Mouse (Mus musculus): ENCODE measurements around the gene Sptan1.

- TF ChIP-seq CTCF (IDR thresholded peaks at IDR 0.05; ENCODE audit: borderline replicate concordance, extremely low read depth, insufficient read depth, insufficient read length) (no peak), POLR2A (IDR thresholded peaks at IDR 0.05; ENCODE audit: borderline replicate concordance, extremely low read depth, insufficient read depth, insufficient read length, poor library complexity, severe bottlenecking) (no peak)
Observed at GRCm38 (mm10) chr2:29973525-29973924, 8.2 kb downstream of the Sptan1 start.

Data from brain, embryonic 14.5 days (tissue).